Mouse (Mus musculus) retina, adult 2 months (tissue): Measurements from ENCODE around the gene Nkx2-5.

Experiments
- DNase-seq: peaks from one replicate; pipeline ENCODE4 v3.0.0-alpha.2; 2012; ENCODE audit warnings: low read depth, low spot score

The Nkx2-5 gene

GRCm38 (mm10) chr17:26789460-26790268 is 55.1 kb downstream of the Nkx2-5 start:
- DNase-seq = no peak

- no peak for DNase-seq
Observed at GRCm38 (mm10) chr17:26788986-26789385, 55.8 kb downstream of the Nkx2-5 start.
